8 mouse cellular contexts compared by ENCODE assay signal in the genomic region with DNA sequence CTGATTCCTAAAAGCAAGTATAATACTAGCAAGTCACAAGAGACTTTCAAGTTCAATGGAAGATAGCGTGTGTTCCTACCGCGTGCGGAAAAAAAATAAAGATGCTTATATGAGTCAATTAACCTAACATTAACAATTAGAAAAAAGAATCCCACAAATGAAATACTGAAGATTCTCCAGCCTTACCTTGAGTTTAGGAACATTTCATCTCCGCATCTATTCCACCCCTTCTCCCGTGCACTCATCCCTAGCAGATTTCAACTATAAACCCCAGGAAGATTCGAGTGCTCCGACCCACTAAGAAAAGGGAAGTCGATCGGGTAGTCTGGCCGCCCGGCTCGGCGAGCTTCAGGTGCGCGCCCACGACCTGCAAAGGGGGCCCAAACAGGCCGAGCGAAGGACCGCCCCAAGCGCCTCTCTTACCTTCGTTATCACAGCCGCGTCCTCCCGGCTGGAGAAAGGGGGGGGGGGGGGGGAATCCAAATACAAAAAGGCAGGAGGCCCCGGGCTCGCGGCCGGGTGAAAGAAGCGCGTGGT. TPM values are rescaled to one million over a fixed set of nuclear protein-coding genes. Genes with fewer than 3 reads are reported as not detected.
DNase-seq lines count a peak whose midpoint lies in the region; ATAC-seq and TF ChIP-seq lines count a peak whose summit lies in the region.

No protein-coding gene starts in this region.

- H3K4me3 ChIP-seq in embryonic fibroblast, embryonic 13.5 days (ENCODE audit: insufficient read depth, low read length) = peak overlapping the region; percentile 95
- peak overlapping the region; percentile 91 for H3K4me3 ChIP-seq in lung, embryonic 16.5 days (ENCODE audit: low read length)

- no peaks in the 10 kb centered on the region for H3K27me3 ChIP-seq in lung, embryonic 16.5 days (ENCODE audit: control insufficient read depth, insufficient read depth, low read depth, low read length)

- no peak for TF ChIP-seq CTCF in embryonic fibroblast, embryonic 13.5 days (IDR thresholded peaks at IDR 0.05; ENCODE audit: borderline replicate concordance, insufficient read depth, low read length)

- peak; percentile 18 to 23 for DNase-seq in left cerebral cortex, postnatal 25 days (ENCODE audit: low spot score in 2 of 2)
- DNase-seq in left cerebral cortex, postnatal 10 days (ENCODE audit: extremely low spot score in 1 of 2, low spot score in 2 of 2) = no peak
- peak; percentile 16 for DNase-seq in Muller cell, postnatal 12 days (ENCODE audit: inconsistent ontology term)
- peak; percentile 69 for DNase-seq in induced T-regulatory cell, adult 2 months (ENCODE audit: low read depth)
- peak; percentile 11 for DNase-seq in spleen, adult 12 weeks (ENCODE audit: low spot score)
- no peak for DNase-seq in ovary, postnatal 14 days (ENCODE audit: low spot score)

- intact Hi-C loops in left cerebral cortex, postnatal 25 days (cut with DNase I) = loop anchor here (2.0 to 5.0 kb wide), 3 partner anchors 41 to 76 kb away; a partner anchor contains a TSS
- intact Hi-C loops in left cerebral cortex, postnatal 10 days (cut with DNase I) = loop anchor here (5.0 kb wide), 2 partner anchors 41 to 61 kb away; no protein-coding TSS in a partner anchor

- peak; percentile 3; the same call in 1 of the 2 replicates for ATAC-seq in lung, embryonic 16.5 days (ENCODE audit: low read depth)

- H3K9me3 ChIP-seq in lung, embryonic 16.5 days (ENCODE audit: control insufficient read depth, low read length) = no peaks in the 10 kb centered on the region

- no peaks in the 10 kb centered on the region for H3K4me1 ChIP-seq in embryonic fibroblast, embryonic 13.5 days (ENCODE audit: control insufficient read depth, insufficient read depth, low read length)
- H3K4me1 ChIP-seq in lung, embryonic 16.5 days (replicated peaks; ENCODE audit: control insufficient read depth, insufficient read depth, low read length) = peaks cover 9% of the 10 kb centered on the region; the same call in 1 of the 2 replicates

- WGBS in lung, embryonic 16.5 days = under 1% methylated on average over 26 of the region's 31 CpGs

- H3K27ac ChIP-seq in embryonic fibroblast, embryonic 13.5 days (ENCODE audit: insufficient read depth, low read length) = no peak overlapping the region
- peak overlapping the region; percentile 90 for H3K27ac ChIP-seq in lung, embryonic 16.5 days (ENCODE audit: low read length)

- H3K4me2 ChIP-seq in lung, embryonic 16.5 days (ENCODE audit: low read depth, low read length) = peak overlapping the region; percentile 80

- no peaks in the 10 kb centered on the region for H3K36me3 ChIP-seq in lung, embryonic 16.5 days (ENCODE audit: control insufficient read depth, insufficient read depth, low read length)

- H3K9ac ChIP-seq in lung, embryonic 16.5 days (ENCODE audit: low read length) = peak overlapping the region; percentile 87

- TF ChIP-seq POLR2A in embryonic fibroblast, embryonic 13.5 days (IDR thresholded peaks at IDR 0.05; ENCODE audit: low read depth, low read length) = no peak

RNA-seq across cellular contexts. Expression of a gene that starts 0.9 kb away (rescaled TPM):
- total RNA-seq in left cerebral cortex, postnatal 25 days (2021) = 10 to 100 TPM; 93.7 to 94.6 TPM
- total RNA-seq in left cerebral cortex, postnatal 10 days (2021) = 10 to 100 TPM; 46.2 to 54.6 TPM
- polyA plus RNA-seq in embryonic fibroblast, embryonic 13.5 days (2011; ENCODE audit: insufficient read length, low read depth, missing spikeins) = 7.3 and 12.9 TPM in 2 replicates
- polyA plus RNA-seq in lung, embryonic 16.5 days (2015; fragmentation: Nextera tagmentation; extraction: Ambion mirVana) = 4.4 and 6.5 TPM in 2 replicates

Comparison
In these comparisons a context has a peak if more than half of its experiments do, and no peak if none do; other contexts are left out.
1. DNase-seq: peak in left cerebral cortex, postnatal 25 days (2 of 2), Muller cell, postnatal 12 days (single experiment), induced T-regulatory cell, adult 2 months (single experiment) and spleen, adult 12 weeks (single experiment); none in left cerebral cortex, postnatal 10 days (0 of 2) and ovary, postnatal 14 days (single experiment).